Mouse (Mus musculus): ENCODE measurements around the gene Tmem108. TPM values are rescaled to one million over a fixed set of nuclear protein-coding genes. Genes with fewer than 3 reads are reported as not detected.

The Tmem108 gene
- total and polyA plus RNA-seq, 2 experiments from 2014 or later = 24.8 to 25.2 TPM

GRCm38 (mm10) chr9:103720021-103720420 lies 41.6 kb downstream of the Tmem108 start:
- H3K36me3 ChIP-seq (ENCODE audit: insufficient read depth, low read length) = no peaks in the 10 kb centered on the region

GRCm38 (mm10) chr9:103716002-103716401 lies 45.6 kb downstream of the Tmem108 start:
- Histone ChIP-seq H3K4me3 (ENCODE audit: low read depth, low read length) (no peak overlapping the region), H3K27me3 (ENCODE audit: insufficient read depth, low read length) (no peaks in the 10 kb centered on the region), H3K36me3 (ENCODE audit: insufficient read depth, low read length) (no peaks in the 10 kb centered on the region), H3K4me2 (ENCODE audit: low read depth, low read length, poor library complexity, severe bottlenecking) (no peak overlapping the region), H3K4me1 (ENCODE audit: insufficient read depth, low read length) (no peaks in the 10 kb centered on the region), H3K9me3 (ENCODE audit: low read length) (no peaks in the 10 kb centered on the region), H3K9ac (replicated peaks; ENCODE audit: low read length, poor library complexity, severe bottlenecking) (no peak overlapping the region), H3K27ac (ENCODE audit: low read depth, low read length) (no peak overlapping the region)
- WGBS = 95% methylated on average over 13 of the region's 13 CpGs
- ATAC-seq (ENCODE audit: low FRiP score) (no peak), DNase-seq (ENCODE audit: low spot score) (no peak)
- TF ChIP-seq CTCF (IDR thresholded peaks at IDR 0.05) = no peak

More at GRCm38 (mm10) chr9:103720021-103720420, 41.6 kb downstream of the Tmem108 start:
- no peak overlapping the region for H3K27ac ChIP-seq (ENCODE audit: low read depth, low read length)
- no peak overlapping the region for H3K4me3 ChIP-seq (ENCODE audit: low read depth, low read length)
- ATAC-seq (ENCODE audit: low FRiP score) (no peak), DNase-seq (ENCODE audit: low spot score) (no peak)
- no peak for TF ChIP-seq CTCF (IDR thresholded peaks at IDR 0.05)
- H3K4me2 ChIP-seq (ENCODE audit: low read depth, low read length, poor library complexity, severe bottlenecking) = no peak overlapping the region
- H3K9ac ChIP-seq (replicated peaks; ENCODE audit: low read length, poor library complexity, severe bottlenecking) = no peak overlapping the region
- WGBS = 81% methylated on average over 11 of the region's 11 CpGs
- no peaks in the 10 kb centered on the region for H3K9me3 ChIP-seq (ENCODE audit: low read length)
- no peaks in the 10 kb centered on the region for H3K4me1 ChIP-seq (ENCODE audit: insufficient read depth, low read length)
- H3K27me3 ChIP-seq (ENCODE audit: insufficient read depth, low read length) = no peaks in the 10 kb centered on the region

- TF ChIP-seq CTCF (IDR thresholded peaks at IDR 0.05) = no peak
- Histone ChIP-seq H3K36me3 (ENCODE audit: insufficient read depth, low read length) (no peaks in the 10 kb centered on the region), H3K4me1 (ENCODE audit: insufficient read depth, low read length) (no peaks in the 10 kb centered on the region), H3K27me3 (ENCODE audit: insufficient read depth, low read length) (no peaks in the 10 kb centered on the region), H3K4me3 (ENCODE audit: low read depth, low read length) (no peak overlapping the region), H3K9me3 (ENCODE audit: low read length) (no peaks in the 10 kb centered on the region), H3K27ac (ENCODE audit: low read depth, low read length) (no peak overlapping the region), H3K4me2 (ENCODE audit: low read depth, low read length, poor library complexity, severe bottlenecking) (no peak overlapping the region), H3K9ac (replicated peaks; ENCODE audit: low read length, poor library complexity, severe bottlenecking) (no peak overlapping the region)
- no peak for DNase-seq (ENCODE audit: low spot score)
- 96% methylated on average over 4 of the region's 4 CpGs for WGBS
- no peak for ATAC-seq (ENCODE audit: low FRiP score)
These were observed 46.3 kb downstream of the Tmem108 start for GRCm38 (mm10) chr9:103715352-103715751.

- no peak for DNase-seq (ENCODE audit: low spot score)
- H3K4me3 ChIP-seq (ENCODE audit: low read depth, low read length) = no peak overlapping the region
- H3K9ac ChIP-seq (replicated peaks; ENCODE audit: low read length, poor library complexity, severe bottlenecking) = no peak overlapping the region
- 79% methylated on average over 4 of the region's 4 CpGs for WGBS
- no peak overlapping the region for H3K27ac ChIP-seq (ENCODE audit: low read depth, low read length)
- no peak overlapping the region for H3K4me2 ChIP-seq (ENCODE audit: low read depth, low read length, poor library complexity, severe bottlenecking)
- H3K4me1 ChIP-seq (ENCODE audit: insufficient read depth, low read length) = no peaks in the 10 kb centered on the region
- no peaks in the 10 kb centered on the region for H3K27me3 ChIP-seq (ENCODE audit: insufficient read depth, low read length)
- H3K9me3 ChIP-seq (ENCODE audit: low read length) = no peaks in the 10 kb centered on the region
- no peaks in the 10 kb centered on the region for H3K36me3 ChIP-seq (ENCODE audit: insufficient read depth, low read length)
- no peak for ATAC-seq (ENCODE audit: low FRiP score)
- no peak for TF ChIP-seq CTCF (IDR thresholded peaks at IDR 0.05)
These were observed 48.4 kb downstream of the Tmem108 start for GRCm38 (mm10) chr9:103713230-103713629.

- no peaks in the 10 kb centered on the region for H3K4me1 ChIP-seq (ENCODE audit: insufficient read depth, low read length)
- DNase-seq (ENCODE audit: low spot score) (no peak), ATAC-seq (ENCODE audit: low FRiP score) (no peak)
- no peak overlapping the region for H3K4me3 ChIP-seq (ENCODE audit: low read depth, low read length)
- no peak overlapping the region for H3K4me2 ChIP-seq (ENCODE audit: low read depth, low read length, poor library complexity, severe bottlenecking)
- no peak for TF ChIP-seq CTCF (IDR thresholded peaks at IDR 0.05)
- no peaks in the 10 kb centered on the region for H3K9me3 ChIP-seq (ENCODE audit: low read length)
- no peaks in the 10 kb centered on the region for H3K36me3 ChIP-seq (ENCODE audit: insufficient read depth, low read length)
- H3K27me3 ChIP-seq (ENCODE audit: insufficient read depth, low read length) = no peaks in the 10 kb centered on the region
- WGBS = 84% methylated on average over 7 of the region's 7 CpGs
- H3K27ac ChIP-seq (ENCODE audit: low read depth, low read length) = no peak overlapping the region
- no peak overlapping the region for H3K9ac ChIP-seq (replicated peaks; ENCODE audit: low read length, poor library complexity, severe bottlenecking)
These were observed 48.9 kb downstream of the Tmem108 start for GRCm38 (mm10) chr9:103712711-103713110.

- no peaks in the 10 kb centered on the region for H3K27me3 ChIP-seq (ENCODE audit: insufficient read depth, low read length)
- no peak overlapping the region for H3K9ac ChIP-seq (replicated peaks; ENCODE audit: low read length, poor library complexity, severe bottlenecking)
- H3K36me3 ChIP-seq (ENCODE audit: insufficient read depth, low read length) = no peaks in the 10 kb centered on the region
- no peak overlapping the region for H3K4me3 ChIP-seq (ENCODE audit: low read depth, low read length)
- 73% methylated on average over 3 of the region's 3 CpGs for WGBS
- H3K27ac ChIP-seq (ENCODE audit: low read depth, low read length) = no peak overlapping the region
- H3K9me3 ChIP-seq (ENCODE audit: low read length) = no peaks in the 10 kb centered on the region
- H3K4me1 ChIP-seq (ENCODE audit: insufficient read depth, low read length) = no peaks in the 10 kb centered on the region
- DNase-seq (ENCODE audit: low spot score) = no peak
- TF ChIP-seq CTCF (IDR thresholded peaks at IDR 0.05) = no peak
- no peak for ATAC-seq (ENCODE audit: low FRiP score)
- no peak overlapping the region for H3K4me2 ChIP-seq (ENCODE audit: low read depth, low read length, poor library complexity, severe bottlenecking)
These were observed 51.9 kb downstream of the Tmem108 start for GRCm38 (mm10) chr9:103709694-103710093.

Measured in midbrain, postnatal 0 days (tissue).